Mouse (Mus musculus): ENCODE measurements around the gene Cep128.

Gene Cep128

GRCm38 (mm10) chr12:91176808-91177526 is 207.2 kb downstream of the Cep128 start:
- DNase-seq: no peak

GRCm38 (mm10) chr12:91171613-91172012 is 212.6 kb downstream of the Cep128 start:
- DNase-seq: no peak

- DNase-seq: no peak
Observed at GRCm38 (mm10) chr12:91161015-91161730, 223.0 kb downstream of the Cep128 start.

GRCm38 (mm10) chr12:91158481-91158880 is 225.7 kb downstream of the Cep128 start:
- no peak for DNase-seq

- no peak for DNase-seq
Observed at GRCm38 (mm10) chr12:91154052-91154451, 230.2 kb downstream of the Cep128 start.

GRCm38 (mm10) chr12:91149152-91149551 is 235.1 kb downstream of the Cep128 start:
- DNase-seq: no peak

DNA sequence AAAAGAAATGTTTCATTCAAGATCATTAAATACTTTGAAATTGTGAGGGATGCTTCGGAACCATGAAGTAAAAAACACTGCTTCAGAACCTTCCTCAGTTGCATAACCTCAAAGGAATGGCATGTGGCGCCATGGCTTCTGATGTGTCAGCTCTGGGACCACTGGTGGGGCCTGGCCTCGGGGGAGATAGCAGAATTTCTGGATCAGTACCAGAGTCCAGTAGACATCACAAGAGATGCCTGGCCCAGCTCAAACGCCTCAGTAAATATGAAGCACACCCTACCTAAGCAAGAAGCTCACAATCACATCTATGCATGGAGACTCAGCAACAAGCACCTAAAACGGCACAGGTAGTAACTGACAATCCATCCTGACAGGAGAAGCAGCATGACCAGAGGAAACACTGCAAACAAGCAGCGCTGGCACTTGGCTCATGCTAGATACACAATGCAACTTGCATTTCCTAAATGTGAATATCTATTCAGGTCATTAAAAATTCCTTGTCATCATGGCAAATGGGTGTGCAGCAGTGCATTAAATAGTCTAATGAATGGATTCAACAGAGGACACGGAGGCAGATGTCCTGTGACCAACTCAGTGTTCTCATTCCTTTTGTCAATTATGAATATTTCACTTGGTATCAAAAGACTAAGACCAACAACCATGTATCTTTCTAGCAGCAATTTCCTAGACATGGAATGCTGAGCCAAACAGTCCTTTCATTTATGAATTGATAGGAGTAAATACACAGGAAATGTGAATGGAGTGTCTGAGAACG is 249.3 kb downstream of the Cep128 start:
- no peak for DNase-seq

- no peak for DNase-seq
Observed at GRCm38 (mm10) chr12:91115054-91115453, 269.2 kb downstream of the Cep128 start.

- no peak for DNase-seq
Observed at GRCm38 (mm10) chr12:91103316-91103715, 280.9 kb downstream of the Cep128 start.

DNA sequence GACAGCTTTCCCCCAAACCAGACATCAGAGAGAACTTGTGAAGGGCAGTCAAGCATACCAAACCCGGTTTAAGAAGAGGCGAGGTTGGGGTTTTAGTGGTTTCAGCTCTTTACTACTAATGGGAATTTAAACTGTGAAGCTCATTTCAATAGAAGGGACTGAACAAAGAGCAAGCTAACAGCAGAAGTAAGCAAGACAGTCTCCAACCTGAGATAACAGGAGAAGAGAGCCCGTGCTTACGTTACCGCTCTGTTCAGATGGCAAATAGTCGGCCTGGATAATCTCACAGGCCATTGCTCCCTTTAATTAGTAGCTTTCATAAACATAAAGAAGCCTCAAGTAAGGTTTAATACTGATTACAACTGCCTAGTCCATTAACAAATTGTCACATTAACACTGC is 286.3 kb downstream of the Cep128 start:
- no peak for DNase-seq

DNA sequence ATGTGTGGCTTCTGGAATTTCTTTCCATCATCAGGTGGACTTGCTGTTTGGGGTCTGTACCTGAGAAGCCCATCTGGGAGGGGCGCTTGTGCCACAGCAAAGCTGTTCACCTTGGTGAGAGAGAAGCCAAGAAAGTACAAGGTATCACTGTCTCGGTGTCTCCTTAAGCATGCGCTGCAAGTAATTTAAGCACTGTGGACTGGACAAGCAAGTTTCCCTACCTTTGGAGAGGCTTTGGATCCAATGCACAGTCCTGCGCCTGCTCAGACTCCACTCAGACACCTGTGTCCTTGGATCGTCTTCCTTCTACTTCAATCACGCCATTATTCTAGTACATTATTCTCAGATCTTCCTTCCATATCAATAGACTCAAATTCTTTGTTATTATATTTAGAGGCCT is 288.0 kb downstream of the Cep128 start:
- no peak for DNase-seq

DNA sequence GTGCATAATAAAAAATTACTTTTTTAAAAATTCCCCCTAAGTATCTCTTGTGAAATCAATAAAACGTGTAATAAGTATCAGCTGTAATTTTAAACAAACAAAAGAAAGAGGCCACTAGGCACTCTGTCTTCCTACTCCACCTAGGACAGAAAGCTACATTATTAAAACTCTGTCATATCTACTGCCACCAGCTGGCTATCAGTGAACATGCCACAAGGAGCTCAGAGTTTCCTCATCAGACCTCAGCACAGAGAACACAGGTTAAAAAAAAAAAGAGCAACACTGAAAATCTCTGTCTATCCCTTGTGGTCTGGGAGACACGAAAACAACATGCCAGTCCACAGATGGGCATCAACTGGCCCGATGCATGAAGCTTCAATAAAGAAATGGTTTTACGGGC is 295.9 kb downstream of the Cep128 start:
- no peak for DNase-seq

DNA sequence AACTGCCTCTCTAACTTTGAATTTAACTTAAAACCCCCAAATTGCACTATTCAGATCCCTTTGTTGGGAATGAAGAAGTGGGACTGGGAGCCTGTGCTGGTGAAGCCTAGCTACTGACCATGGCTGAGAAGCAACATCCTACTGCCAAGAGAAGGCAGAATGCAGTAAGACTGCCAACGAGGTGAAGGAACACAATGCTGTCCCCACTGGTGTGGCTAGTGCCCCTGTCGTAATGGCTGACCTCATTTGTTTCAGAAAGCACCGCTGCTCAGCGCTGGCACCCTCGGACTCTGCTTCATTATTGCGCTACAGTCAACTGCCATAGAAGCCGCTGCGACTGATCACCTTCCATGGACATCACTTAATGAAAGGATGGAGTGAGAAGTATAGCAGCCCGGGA is 298.2 kb downstream of the Cep128 start:
- DNase-seq: peak; percentile 6

DNA sequence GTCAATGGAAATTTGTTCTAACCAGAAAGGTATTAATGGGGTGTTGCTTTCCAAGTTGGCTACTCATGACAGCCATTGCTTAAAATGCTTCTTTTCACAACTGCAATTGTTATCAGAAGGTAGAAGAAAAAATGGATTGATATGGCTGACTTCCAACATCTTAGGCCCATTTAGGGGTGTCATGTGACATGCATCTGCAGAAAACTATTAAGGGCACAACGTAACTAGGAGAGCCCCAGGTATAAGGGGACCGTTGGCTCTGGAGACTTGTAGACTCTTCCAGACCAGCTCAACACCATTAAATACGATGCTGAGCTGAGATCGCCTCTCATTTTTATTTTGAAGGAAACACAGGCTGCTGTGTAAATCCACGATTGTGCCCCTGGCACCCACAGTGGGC is 308.6 kb downstream of the Cep128 start:
- no peak for DNase-seq

DNA sequence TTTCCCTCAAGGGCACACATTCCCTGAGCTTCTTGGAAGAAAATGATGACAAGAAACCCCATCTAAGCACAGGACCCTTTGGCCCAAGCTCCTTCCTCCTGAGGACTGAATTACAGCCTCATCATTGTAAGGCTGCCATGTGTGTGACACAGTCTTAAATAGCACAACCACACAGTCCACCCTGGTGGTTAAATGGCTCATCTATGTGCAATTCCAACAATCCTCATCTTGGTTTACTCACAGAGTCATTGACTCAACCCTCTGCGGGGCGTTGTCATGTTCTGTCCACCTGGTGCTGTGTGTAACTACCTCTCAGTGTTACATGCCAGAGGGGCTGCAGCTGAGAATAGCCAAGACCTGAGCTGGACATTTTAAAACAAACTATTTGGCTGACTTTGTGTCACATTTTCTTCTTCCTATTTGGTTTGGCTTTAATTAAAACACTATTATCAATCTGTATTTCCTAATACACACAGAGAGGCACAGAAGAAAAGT is 313.6 kb downstream of the Cep128 start:
- DNase-seq: no peak

DNA sequence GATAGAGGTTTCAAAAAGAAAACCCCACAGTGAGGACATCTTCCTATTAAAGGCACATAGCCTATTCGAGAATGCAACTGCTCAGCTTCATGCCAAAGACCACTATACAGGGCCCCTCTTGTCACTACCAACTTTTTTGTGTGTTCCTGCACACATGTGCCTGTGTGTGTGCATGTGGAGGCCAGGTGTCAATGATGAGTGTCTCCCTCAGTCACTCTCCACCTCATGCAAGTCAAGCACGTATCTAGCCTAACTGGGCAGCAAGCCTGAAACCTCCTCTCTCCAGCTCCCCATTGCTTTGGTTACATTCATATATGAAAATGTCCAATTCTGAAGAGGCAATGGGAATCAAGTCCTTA is 317.1 kb downstream of the Cep128 start:
- no peak for DNase-seq

- DNase-seq: no peak
Observed at GRCm38 (mm10) chr12:91066286-91067082, 317.7 kb downstream of the Cep128 start.

DNA sequence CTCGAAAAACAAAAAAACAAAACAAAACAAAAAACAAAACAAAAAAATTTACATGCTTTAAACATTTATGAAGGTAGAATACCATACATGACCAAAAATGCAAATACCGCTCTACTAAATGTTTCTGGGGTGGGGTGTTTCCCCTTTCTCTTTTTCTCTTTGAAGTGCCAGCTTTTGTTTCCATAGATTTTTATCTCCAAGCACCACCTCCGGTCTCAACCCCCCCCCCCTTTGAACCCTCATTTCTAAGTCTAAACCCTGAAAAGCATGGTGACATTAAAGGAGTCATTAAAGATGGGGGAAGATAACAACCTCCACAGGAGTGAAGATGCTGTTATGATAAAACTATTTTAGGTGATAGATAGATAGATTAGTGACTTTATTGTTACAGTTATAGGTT is 318.8 kb downstream of the Cep128 start:
- DNase-seq: no peak

DNA sequence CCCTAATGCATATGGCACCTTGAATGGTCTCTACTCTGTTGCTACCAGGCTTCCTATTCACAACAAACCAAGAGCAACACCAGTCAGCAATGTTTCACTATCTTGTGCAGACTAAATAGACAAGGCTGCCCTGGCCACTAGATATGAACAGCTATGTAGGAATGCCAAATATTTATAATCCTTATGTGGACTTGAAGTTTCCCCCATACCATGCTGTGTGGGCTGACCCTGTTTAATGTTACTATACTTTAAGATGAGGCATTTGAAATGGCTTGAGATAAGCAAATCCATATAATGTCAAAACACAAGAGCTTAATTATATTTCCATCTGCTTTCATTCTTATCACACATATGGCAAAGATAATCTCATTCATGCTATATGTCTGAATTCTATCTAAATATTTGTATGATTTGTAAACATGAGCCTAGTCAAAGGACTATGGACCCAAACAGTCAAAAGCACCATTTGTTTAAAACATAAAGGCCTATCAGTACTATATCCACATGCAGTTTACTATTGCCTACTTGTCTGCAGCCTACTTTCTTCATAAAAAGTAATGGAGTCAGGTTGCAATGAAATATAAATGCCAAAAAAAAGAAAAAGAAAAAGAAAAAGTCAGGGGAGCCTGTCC is 319.7 kb downstream of the Cep128 start:
- DNase-seq: no peak

GRCm38 (mm10) chr12:91063337-91064015 is 320.7 kb downstream of the Cep128 start:
- DNase-seq: no peak

GRCm38 (mm10) chr12:91062681-91063080 is 321.5 kb downstream of the Cep128 start:
- DNase-seq: no peak

Measured in kidney, adult 11 months (tissue).